Mouse (Mus musculus) erythroblast, embryonic 14.5 days (primary cell): ENCODE data around the gene Leng1. TPM values are rescaled to one million over a fixed set of nuclear protein-coding genes. Genes with fewer than 3 reads are reported as not detected.

Experiments
- H3K27me3 ChIP-seq: 2 replicates; pipeline ENCODE4 v1.6.1; 2012; ENCODE audit warnings: inconsistent platforms; ENCODE audit not compliant: control insufficient read depth
- H3K36me3 ChIP-seq: 2 replicates; pipeline ENCODE4 v1.6.1; 2012; ENCODE audit warnings: mild to moderate bottlenecking, inconsistent platforms; ENCODE audit not compliant: control insufficient read depth
- H3K4me1 ChIP-seq: 2 replicates; pipeline ENCODE4 v1.6.1; 2012; ENCODE audit warnings: inconsistent platforms; ENCODE audit not compliant: control insufficient read depth
- H3K4me3 ChIP-seq: replicated peaks from 2 replicates; pipeline ENCODE3; 2012; ENCODE audit warnings: moderate library complexity, mild to moderate bottlenecking, inconsistent platforms
- H3K9me3 ChIP-seq: 2 replicates; pipeline ENCODE4 v1.6.1; 2012; ENCODE audit warnings: low read length, inconsistent platforms, mixed read lengths; ENCODE audit not compliant: control insufficient read depth
- GATA1 ChIP-seq: IDR thresholded peaks from 2 replicates; pipeline ENCODE4 v1.6.1; 2012; ENCODE audit warnings: low read length, inconsistent platforms, mixed read lengths
- TAL1 ChIP-seq: IDR thresholded peaks from 3 replicates; pipeline ENCODE4 v1.6.1; 2012; ENCODE audit warnings: low read length, inconsistent platforms, mixed read lengths
- polyA plus RNA-seq: library from polyadenylated mRNA; stranded (reverse); fragments of >175 nt; gene quantifications from 2 replicates; pipeline ENCODE4 v1.2.3, GENCODE M21; 2012

Leng1 gene
- polyA plus RNA-seq, 1 experiment: 1.3 TPM

DNA sequence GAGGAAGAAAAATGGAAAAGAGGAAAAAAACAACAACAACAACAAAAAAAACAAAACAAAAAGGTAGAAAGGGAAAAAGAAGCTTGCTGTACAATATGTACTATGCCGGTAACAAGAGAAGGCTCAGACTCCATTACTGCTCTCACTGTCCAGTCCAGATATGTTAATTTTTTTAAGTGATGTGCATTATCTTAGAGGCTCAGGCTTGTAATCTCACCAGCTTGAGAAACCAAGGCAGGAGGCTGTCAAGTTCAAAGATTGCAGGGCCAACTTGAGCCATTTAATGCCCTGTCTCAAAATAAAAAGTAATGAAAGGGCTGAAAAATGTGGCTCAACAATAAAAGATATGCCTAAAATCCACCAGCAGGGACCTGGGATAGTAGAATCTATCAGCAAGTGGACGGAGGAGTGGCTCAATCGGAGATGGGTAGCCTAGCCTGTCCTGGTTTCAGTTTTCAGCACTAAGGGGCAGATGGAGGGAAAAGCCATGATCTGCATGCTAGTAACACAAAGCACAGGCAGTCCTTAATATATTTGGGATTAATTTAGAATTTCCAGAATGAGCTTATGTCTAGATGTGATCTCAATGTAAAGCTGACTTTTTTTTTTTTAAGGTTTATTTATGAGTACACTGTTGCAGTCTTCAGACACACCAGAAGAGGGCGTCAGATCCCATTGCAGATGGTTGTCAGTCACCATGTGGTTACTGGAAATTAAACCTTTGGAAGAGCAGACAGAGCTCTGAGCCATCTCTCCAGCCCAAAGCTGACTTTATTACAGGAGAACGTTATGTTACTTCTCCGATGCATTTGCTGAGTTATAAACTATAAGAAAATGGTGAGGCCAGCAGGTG, 49.0 kb downstream of the Leng1 start:
- TF ChIP-seq GATA1 (no peak), TAL1 (no peak)
- H3K4me3 ChIP-seq: peak overlapping the region; percentile 86

DNA sequence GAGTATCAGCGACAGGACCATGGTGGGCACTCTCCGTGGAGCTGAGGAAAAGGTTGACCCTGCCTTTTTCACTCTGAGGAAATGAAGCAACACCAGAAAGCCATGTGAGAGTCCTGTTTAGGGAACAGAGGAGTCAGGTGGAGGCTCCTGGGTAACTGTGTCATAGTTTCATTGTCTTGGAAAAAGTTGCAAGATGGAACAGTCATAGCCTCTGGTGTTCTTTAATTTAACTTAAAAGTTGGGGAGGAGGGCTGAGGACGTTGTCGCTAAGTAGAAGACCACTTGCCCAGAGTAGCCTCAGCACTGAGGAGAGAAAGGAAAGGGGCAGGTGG, 49.6 kb downstream of the Leng1 start, which contains the start of gene Oscar:
Gene Oscar, minus strand, starts transcription at position 101 of the 332 bp plus-strand sequence.
- Histone ChIP-seq H3K4me1 (peaks cover 31% of the 10 kb centered on the region), H3K36me3 (peaks cover 25% of the 10 kb centered on the region), H3K9me3 (no peaks in the 10 kb centered on the region), H3K4me3 (peak within 1 kb of the TSS; percentile 86), H3K27me3 (peaks cover 11% of the 10 kb centered on the region)
- TF ChIP-seq TAL1: no peak
- no peak for TF ChIP-seq GATA1

More for the DNA sequence above, 49.0 kb downstream of the Leng1 start:
- peaks cover 31% of the 10 kb centered on the region for H3K4me1 ChIP-seq
- H3K9me3 ChIP-seq: no peaks in the 10 kb centered on the region
- H3K27me3 ChIP-seq: peaks cover 11% of the 10 kb centered on the region
- H3K36me3 ChIP-seq: peaks cover 29% of the 10 kb centered on the region

DNA sequence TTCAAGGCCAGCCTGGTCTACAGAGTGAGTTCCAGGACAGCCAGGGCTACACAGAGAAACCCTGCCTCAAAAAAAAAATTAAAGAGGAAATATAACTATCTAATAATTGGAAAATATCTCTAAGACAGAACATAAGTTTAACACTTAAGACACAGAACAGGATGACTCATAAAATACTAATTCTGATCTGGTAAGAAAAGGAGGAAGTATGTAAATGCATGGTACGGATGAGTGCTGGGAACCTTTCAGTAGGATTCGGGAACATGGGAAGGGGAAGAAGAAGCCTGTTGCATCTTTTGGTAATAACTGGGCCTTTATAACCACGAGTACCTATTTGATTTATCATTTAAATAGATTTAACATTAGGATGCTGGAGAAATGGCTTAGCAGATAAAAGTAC, 51.6 kb downstream of the Leng1 start:
- Histone ChIP-seq H3K4me1 (peaks cover 29% of the 10 kb centered on the region), H3K4me3 (no peak overlapping the region), H3K9me3 (no peaks in the 10 kb centered on the region), H3K27me3 (peaks cover 11% of the 10 kb centered on the region), H3K36me3 (peaks cover 5% of the 10 kb centered on the region)
- TF ChIP-seq TAL1 (no peak), GATA1 (no peak)

DNA sequence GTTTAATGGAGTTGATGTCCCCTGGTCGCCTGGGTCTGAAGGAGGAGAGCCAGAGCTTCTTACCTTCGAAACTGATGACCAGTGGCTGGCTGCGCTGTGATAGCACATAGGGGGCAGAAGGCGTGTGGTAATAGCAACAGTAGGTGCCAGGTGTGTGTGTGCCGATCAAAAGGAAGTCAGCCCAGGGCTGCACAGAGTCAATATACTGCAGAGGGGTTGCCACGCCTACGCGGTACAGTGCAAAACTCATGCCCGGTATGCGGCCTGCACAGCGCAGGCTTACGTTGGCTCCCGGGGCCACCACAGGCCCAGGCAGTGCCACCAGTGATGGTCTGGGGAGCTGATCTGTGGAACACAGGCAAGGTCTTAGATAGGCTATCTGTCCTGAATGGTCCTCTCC, 54.6 kb downstream of the Leng1 start:
- Histone ChIP-seq H3K27me3 (peaks cover 11% of the 10 kb centered on the region), H3K36me3 (no peaks in the 10 kb centered on the region), H3K9me3 (no peaks in the 10 kb centered on the region), H3K4me1 (peaks cover 2% of the 10 kb centered on the region), H3K4me3 (no peak overlapping the region)
- no peak for TF ChIP-seq GATA1
- no peak for TF ChIP-seq TAL1

DNA sequence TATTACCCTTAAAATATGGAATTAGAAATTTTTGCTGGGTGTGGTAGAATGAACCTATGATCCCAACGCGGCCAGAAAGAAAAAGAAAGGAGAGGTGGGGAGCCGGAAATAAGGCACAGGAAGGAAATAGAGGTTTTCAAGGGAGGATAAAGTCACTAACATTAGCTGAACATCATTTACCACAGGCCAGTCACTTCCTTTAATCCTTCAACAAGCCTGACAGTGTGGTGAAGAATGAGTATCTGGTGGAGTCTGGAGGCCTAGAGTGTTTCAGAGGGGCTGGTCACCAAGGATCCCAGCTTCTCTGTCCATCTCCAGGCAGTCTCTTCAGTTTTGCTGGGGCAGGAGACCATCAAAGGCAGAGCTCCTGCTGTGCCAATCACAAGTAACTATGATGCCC, 55.2 kb downstream of the Leng1 start:
- H3K4me1 ChIP-seq: no peaks in the 10 kb centered on the region

More for the DNA sequence above, 55.2 kb downstream of the Leng1 start:
- Histone ChIP-seq H3K27me3 (peaks cover 6% of the 10 kb centered on the region; the same call in 1 of the 2 replicates), H3K9me3 (no peaks in the 10 kb centered on the region), H3K36me3 (no peaks in the 10 kb centered on the region), H3K4me3 (no peak overlapping the region)
- TF ChIP-seq TAL1: no peak

Other genes starting within 250 kb of the Leng1 start
- gene Cacng6, start 241.6 kb downstream of the Leng1 start, polyA plus RNA-seq: not detected in 2 replicates
- gene Tarm1, start 163.2 kb downstream of the Leng1 start, polyA plus RNA-seq: not detected in 2 replicates
- gene Oscar, start 49.7 kb downstream of the Leng1 start, polyA plus RNA-seq: not detected in 2 replicates
- 3.6 and 5.5 TPM in 2 replicates for gene Ndufa3, start 48.5 kb downstream of the Leng1 start, polyA plus RNA-seq
- gene Tfpt, start 35.9 kb downstream of the Leng1 start, polyA plus RNA-seq: 3.1 and 3.3 TPM in 2 replicates
- gene Prpf31, start 35.9 kb downstream of the Leng1 start, polyA plus RNA-seq: 3.2 TPM in 2 replicates
- 50.1 and 53.8 TPM in 2 replicates for gene Cnot3, start 20.6 kb downstream of the Leng1 start, polyA plus RNA-seq
- 0.05 and 0.12 TPM in 2 replicates for gene Tmc4, start 11.7 kb upstream of the Leng1 start, polyA plus RNA-seq
- gene Tsen34, start 27.0 kb upstream of the Leng1 start, polyA plus RNA-seq: 0.70 and 1.0 TPM in 2 replicates
- 0.58 and 0.73 TPM in 2 replicates for gene Mboat7, start 27.7 kb upstream of the Leng1 start, polyA plus RNA-seq
- gene Rps9, start 38.2 kb upstream of the Leng1 start, polyA plus RNA-seq: 81.2 and 118 TPM in 2 replicates
- 0.03 TPM in 1 of 2 replicates, not detected in the other for gene Pirb, start 54.6 kb upstream of the Leng1 start, polyA plus RNA-seq
- gene Gm15448, start 159.8 kb upstream of the Leng1 start, polyA plus RNA-seq: not detected in 2 replicates
- not detected in 2 replicates for gene Pira2, start 179.2 kb upstream of the Leng1 start, polyA plus RNA-seq
- not detected in 2 replicates for gene Gm14548, start 232.3 kb upstream of the Leng1 start, polyA plus RNA-seq
- 0.07 TPM in 1 of 2 replicates, not detected in the other for gene Lilra6, start 249.7 kb upstream of the Leng1 start, polyA plus RNA-seq